Comparison of ENCODE assay signal across 16 mouse cellular contexts in genomic region chr17:25407352-25407751, GRCm38 (mm10). TPM values are rescaled to one million over a fixed set of nuclear protein-coding genes. Genes with fewer than 3 reads are reported as not detected.
DNase-seq lines count a peak whose midpoint lies in the region; ATAC-seq and TF ChIP-seq lines count a peak whose summit lies in the region.
"Had no signal": no experiment of that assay in that cellular context is flagged by ENCODE, and none has a peak within 500 bp of the region (broad histone marks: within the 10 kb centered on the region; RNA-seq: fewer than 3 reads in every experiment).

No protein-coding gene starts in this region.

- no peak for DNase-seq in heart, adult 18-20 months
- DNase-seq in stomach, postnatal 0 days (ENCODE audit: low spot score) = no peak
- DNase-seq in limb, embryonic 10.5 days (ENCODE audit: low spot score) = no peak
- DNase-seq in liver, embryonic 11.5 days (ENCODE audit: low spot score) = no peak
- no peak for DNase-seq in cerebellum, postnatal 4 days (ENCODE audit: low spot score in 2 of 2)
- DNase-seq: cerebellum, postnatal 14 days; kidney, postnatal 36 days; left cerebral cortex, postnatal 4 days; lung, embryonic 14.5 days had no signal

- peak overlapping the region; percentile 61; the same call in 1 of the 2 replicates for H3K9ac ChIP-seq in heart, embryonic 13.5 days
- no peak overlapping the region for H3K9ac ChIP-seq in stomach, embryonic 15.5 days
- H3K9ac ChIP-seq in stomach, postnatal 0 days (ENCODE audit: low read length) = no peak overlapping the region
- no peak overlapping the region for H3K9ac ChIP-seq in liver, embryonic 11.5 days (ENCODE audit: low read depth, low read length)
- no peak overlapping the region for H3K9ac ChIP-seq in intestine, embryonic 16.5 days (ENCODE audit: low read depth, low read length)
- H3K9ac ChIP-seq: lung, embryonic 14.5 days had no signal

- WGBS in heart, embryonic 13.5 days = 68% methylated on average over 4 of the region's 4 CpGs
- 56% methylated on average over 4 of the region's 4 CpGs for WGBS in stomach, embryonic 15.5 days
- 63% methylated on average over 4 of the region's 4 CpGs for WGBS in stomach, postnatal 0 days
- 87% methylated on average over 4 of the region's 4 CpGs for WGBS in limb, embryonic 10.5 days
- 66% methylated on average over 4 of the region's 4 CpGs for WGBS in liver, embryonic 11.5 days
- WGBS in intestine, embryonic 16.5 days = 58% methylated on average over 4 of the region's 4 CpGs

- H3K4me2 ChIP-seq in heart, embryonic 13.5 days = no peak overlapping the region
- H3K4me2 ChIP-seq in stomach, embryonic 15.5 days = no peak overlapping the region
- no peak overlapping the region for H3K4me2 ChIP-seq in stomach, postnatal 0 days (replicated peaks; ENCODE audit: low read depth)
- H3K4me2 ChIP-seq in liver, embryonic 11.5 days = no peak overlapping the region
- no peak overlapping the region for H3K4me2 ChIP-seq in intestine, embryonic 16.5 days (ENCODE audit: low read depth, low read length)
- H3K4me2 ChIP-seq: lung, embryonic 14.5 days had no signal

- no peak for TF ChIP-seq CTCF in stomach, postnatal 0 days (IDR thresholded peaks at IDR 0.05; ENCODE audit: low read depth)

- H3K9me3 ChIP-seq in heart, embryonic 13.5 days = no peaks in the 10 kb centered on the region
- H3K9me3 ChIP-seq in stomach, embryonic 15.5 days = no peaks in the 10 kb centered on the region
- no peaks in the 10 kb centered on the region for H3K9me3 ChIP-seq in stomach, postnatal 0 days (ENCODE audit: control insufficient read depth, low read length)
- no peaks in the 10 kb centered on the region for H3K9me3 ChIP-seq in limb, embryonic 10.5 days (replicated peaks)
- no peaks in the 10 kb centered on the region for H3K9me3 ChIP-seq in liver, embryonic 11.5 days (ENCODE audit: control insufficient read depth, low read length)
- no peaks in the 10 kb centered on the region for H3K9me3 ChIP-seq in intestine, embryonic 16.5 days (ENCODE audit: control insufficient read depth, low read length)

- no peak for ATAC-seq in heart, embryonic 13.5 days (ENCODE audit: extremely low read depth, insufficient number of reproducible peaks, low FRiP score, low TSS enrichment)
- no peak for ATAC-seq in stomach, embryonic 15.5 days (ENCODE audit: insufficient read depth, low FRiP score, low read depth)
- no peak for ATAC-seq in stomach, postnatal 0 days (ENCODE audit: low FRiP score, low TSS enrichment)
- ATAC-seq in liver, embryonic 11.5 days (replicated peaks; ENCODE audit: low FRiP score) = no peak
- ATAC-seq in intestine, embryonic 16.5 days = no peak
- ATAC-seq: CD4-positive, CD25-positive, alpha-beta regulatory T cell, adult 4 months; inflammation-experienced regulatory T-cells, adult 6 months; Patski had no signal

- peaks cover 78% of the 10 kb centered on the region for H3K4me1 ChIP-seq in heart, embryonic 13.5 days
- peaks cover 47% of the 10 kb centered on the region for H3K4me1 ChIP-seq in stomach, embryonic 15.5 days
- H3K4me1 ChIP-seq in stomach, postnatal 0 days (replicated peaks; ENCODE audit: control insufficient read depth, insufficient read depth) = peaks cover 3% of the 10 kb centered on the region
- peaks cover 76% of the 10 kb centered on the region for H3K4me1 ChIP-seq in limb, embryonic 10.5 days
- peaks cover 16% of the 10 kb centered on the region for H3K4me1 ChIP-seq in liver, embryonic 11.5 days (replicated peaks; ENCODE audit: control insufficient read depth, insufficient read depth, low read length)
- H3K4me1 ChIP-seq in intestine, embryonic 16.5 days (ENCODE audit: control insufficient read depth, insufficient read depth, low read length) = peaks cover 31% of the 10 kb centered on the region

- H3K4me3 ChIP-seq in heart, embryonic 13.5 days = no peak overlapping the region
- H3K4me3 ChIP-seq in stomach, embryonic 15.5 days (replicated peaks) = no peak overlapping the region
- H3K4me3 ChIP-seq in stomach, postnatal 0 days (ENCODE audit: low read depth, low read length) = no peak overlapping the region
- H3K4me3 ChIP-seq in limb, embryonic 10.5 days = no peak overlapping the region
- H3K4me3 ChIP-seq in liver, embryonic 11.5 days (ENCODE audit: low read depth, low read length) = no peak overlapping the region
- H3K4me3 ChIP-seq in intestine, embryonic 16.5 days (ENCODE audit: low read length) = no peak overlapping the region

- H3K27me3 ChIP-seq in heart, embryonic 13.5 days (replicated peaks) = no peaks in the 10 kb centered on the region
- H3K27me3 ChIP-seq in stomach, embryonic 15.5 days (replicated peaks) = no peaks in the 10 kb centered on the region
- H3K27me3 ChIP-seq in stomach, postnatal 0 days (ENCODE audit: control insufficient read depth, insufficient read depth, low read length) = no peaks in the 10 kb centered on the region
- H3K27me3 ChIP-seq in limb, embryonic 10.5 days (ENCODE audit: low read depth, poor library complexity, severe bottlenecking) = peaks cover 15% of the 10 kb centered on the region
- no peaks in the 10 kb centered on the region for H3K27me3 ChIP-seq in liver, embryonic 11.5 days (replicated peaks; ENCODE audit: control insufficient read depth, insufficient read depth, low read length)
- H3K27me3 ChIP-seq in intestine, embryonic 16.5 days (replicated peaks; ENCODE audit: control insufficient read depth, insufficient read depth, low read length) = no peaks in the 10 kb centered on the region
- H3K27me3 ChIP-seq: Patski had no signal

- no peak for TF ChIP-seq EP300 in stomach, postnatal 0 days (optimal IDR thresholded peaks at IDR 0.05)

- H3K36me3 ChIP-seq in heart, embryonic 13.5 days = 0 out of 2 replicates have a peak, but pooled peaks cover 5% of the 10 kb centered on the region
- H3K36me3 ChIP-seq in stomach, embryonic 15.5 days = no peaks in the 10 kb centered on the region
- no peaks in the 10 kb centered on the region for H3K36me3 ChIP-seq in stomach, postnatal 0 days (ENCODE audit: control insufficient read depth, insufficient read depth, low read length)
- no peaks in the 10 kb centered on the region for H3K36me3 ChIP-seq in limb, embryonic 10.5 days
- H3K36me3 ChIP-seq in liver, embryonic 11.5 days (ENCODE audit: control insufficient read depth, insufficient read depth, low read length) = no peaks in the 10 kb centered on the region
- no peaks in the 10 kb centered on the region for H3K36me3 ChIP-seq in intestine, embryonic 16.5 days (ENCODE audit: control insufficient read depth, insufficient read depth, low read length)

- peak overlapping the region; percentile 81 for H3K27ac ChIP-seq in heart, embryonic 13.5 days (replicated peaks)
- 0 out of 2 replicates have a peak overlapping the region, but pooled peaks have one; percentile 80 for H3K27ac ChIP-seq in stomach, embryonic 15.5 days
- H3K27ac ChIP-seq in stomach, postnatal 0 days (replicated peaks) = no peak overlapping the region
- H3K27ac ChIP-seq in limb, embryonic 10.5 days = peak overlapping the region; percentile 70; the same call in 1 of the 2 replicates
- H3K27ac ChIP-seq in liver, embryonic 11.5 days (ENCODE audit: low read depth, low read length) = no peak overlapping the region
- no peak overlapping the region for H3K27ac ChIP-seq in intestine, embryonic 16.5 days (ENCODE audit: low read length)

RNA-seq across cellular contexts. Expression of gene Cacna1h, which starts 26.2 kb away (rescaled TPM):
- 6.5 and 8.1 TPM in 2 replicates for polyA plus RNA-seq in heart, embryonic 13.5 days (2015; fragmentation: Nextera tagmentation; extraction: Ambion mirVana)
- total RNA-seq in heart, adult 18-20 months (2021) = 1 to 10 TPM; 6.1 to 6.7 TPM
- polyA plus RNA-seq in stomach, embryonic 15.5 days (2015; fragmentation: Nextera tagmentation; extraction: Ambion mirVana) = 5.1 and 5.6 TPM in 2 replicates
- polyA plus RNA-seq in stomach, postnatal 0 days (2015; fragmentation: Nextera tagmentation; extraction: Ambion mirVana) = 1.5 and 1.7 TPM in 2 replicates
- 1.8 and 3.2 TPM in 2 replicates for polyA plus RNA-seq in limb, embryonic 10.5 days (2016; fragmentation: Nextera tagmentation; extraction: Ambion mirVana)
- 2.6 and 3.2 TPM in 2 replicates for polyA plus RNA-seq in liver, embryonic 11.5 days (2014; fragmentation: Nextera tagmentation; extraction: Ambion mirVana)
- 2.2 and 3.0 TPM in 2 replicates for polyA plus RNA-seq in intestine, embryonic 16.5 days (2015; fragmentation: Nextera tagmentation; extraction: Ambion mirVana)
- polyA plus RNA-seq: CD4-positive, CD25-positive, alpha-beta regulatory T cell, adult 4 months; inflammation-experienced regulatory T-cells, adult 6 months had no signal

RNA-seq across cellular contexts. Expression of gene Tpsg1, which starts 38.3 kb away (rescaled TPM):
- polyA plus RNA-seq in heart, embryonic 13.5 days (2015; fragmentation: Nextera tagmentation; extraction: Ambion mirVana) = 0.78 TPM in 1 of 2 replicates, not detected in the other
- not detected for total RNA-seq in heart, adult 18-20 months (2021)
- 3.5 and 4.7 TPM in 2 replicates for polyA plus RNA-seq in stomach, embryonic 15.5 days (2015; fragmentation: Nextera tagmentation; extraction: Ambion mirVana)
- polyA plus RNA-seq in stomach, postnatal 0 days (2015; fragmentation: Nextera tagmentation; extraction: Ambion mirVana) = 0.16 and 0.27 TPM in 2 replicates
- not detected in 2 replicates for polyA plus RNA-seq in limb, embryonic 10.5 days (2016; fragmentation: Nextera tagmentation; extraction: Ambion mirVana)
- polyA plus RNA-seq in liver, embryonic 11.5 days (2014; fragmentation: Nextera tagmentation; extraction: Ambion mirVana) = 0.81 and 1.1 TPM in 2 replicates
- polyA plus RNA-seq in intestine, embryonic 16.5 days (2015; fragmentation: Nextera tagmentation; extraction: Ambion mirVana) = 26.3 and 28.6 TPM in 2 replicates
- total RNA-seq: gastrocnemius, adult 8-10 months; left cerebral cortex, postnatal 4 days had no signal
- polyA plus RNA-seq: CD4-positive, CD25-positive, alpha-beta regulatory T cell, adult 4 months; inflammation-experienced regulatory T-cells, adult 6 months; Patski had no signal

RNA-seq across cellular contexts. Expression of gene Tpsb2, which starts 41.2 kb away (rescaled TPM):
- not detected in 2 replicates for polyA plus RNA-seq in heart, embryonic 13.5 days (2015; fragmentation: Nextera tagmentation; extraction: Ambion mirVana)
- total RNA-seq in heart, adult 18-20 months (2021) = 1 to 10 TPM; 2.0 to 2.6 TPM
- 10.4 and 14.3 TPM in 2 replicates for polyA plus RNA-seq in stomach, embryonic 15.5 days (2015; fragmentation: Nextera tagmentation; extraction: Ambion mirVana)
- 18.1 and 18.5 TPM in 2 replicates for polyA plus RNA-seq in stomach, postnatal 0 days (2015; fragmentation: Nextera tagmentation; extraction: Ambion mirVana)
- polyA plus RNA-seq in limb, embryonic 10.5 days (2016; fragmentation: Nextera tagmentation; extraction: Ambion mirVana) = not detected in 2 replicates
- 0.22 and 0.25 TPM in 2 replicates for polyA plus RNA-seq in liver, embryonic 11.5 days (2014; fragmentation: Nextera tagmentation; extraction: Ambion mirVana)
- polyA plus RNA-seq in intestine, embryonic 16.5 days (2015; fragmentation: Nextera tagmentation; extraction: Ambion mirVana) = 3.7 and 4.5 TPM in 2 replicates
- polyA plus RNA-seq: CD4-positive, CD25-positive, alpha-beta regulatory T cell, adult 4 months; inflammation-experienced regulatory T-cells, adult 6 months; Patski had no signal

RNA-seq across cellular contexts. Expression of gene Tekt4, which starts 47.1 kb away (rescaled TPM):
- 0.23 and 0.47 TPM in 2 replicates for polyA plus RNA-seq in heart, embryonic 13.5 days (2015; fragmentation: Nextera tagmentation; extraction: Ambion mirVana)
- total RNA-seq in heart, adult 18-20 months (2021) = under 1 TPM in 1 of 2 experiments, not detected in 1; 0.67 TPM
- 0.12 and 0.31 TPM in 2 replicates for polyA plus RNA-seq in stomach, embryonic 15.5 days (2015; fragmentation: Nextera tagmentation; extraction: Ambion mirVana)
- polyA plus RNA-seq in stomach, postnatal 0 days (2015; fragmentation: Nextera tagmentation; extraction: Ambion mirVana) = 0.06 TPM in 1 of 2 replicates, not detected in the other
- polyA plus RNA-seq in limb, embryonic 10.5 days (2016; fragmentation: Nextera tagmentation; extraction: Ambion mirVana) = not detected in 2 replicates
- not detected in 2 replicates for polyA plus RNA-seq in liver, embryonic 11.5 days (2014; fragmentation: Nextera tagmentation; extraction: Ambion mirVana)
- not detected in 2 replicates for polyA plus RNA-seq in intestine, embryonic 16.5 days (2015; fragmentation: Nextera tagmentation; extraction: Ambion mirVana)
- total RNA-seq: gastrocnemius, adult 8-10 months had no signal
- polyA plus RNA-seq: CD4-positive, CD25-positive, alpha-beta regulatory T cell, adult 4 months; inflammation-experienced regulatory T-cells, adult 6 months; Patski had no signal

Comparison
In these comparisons a context has a peak if more than half of its experiments do, and no peak if none do; other contexts are left out.
1. H3K27ac ChIP-seq: peak in heart, embryonic 13.5 days (single experiment), stomach, embryonic 15.5 days (single experiment) and limb, embryonic 10.5 days (single experiment); none in stomach, postnatal 0 days (single experiment), liver, embryonic 11.5 days (single experiment) and intestine, embryonic 16.5 days (single experiment).